Mouse (Mus musculus) cerebellum, adult 2 months (tissue): Measurements from ENCODE around the gene Gm11985. TPM values are rescaled to one million over a fixed set of nuclear protein-coding genes. Genes with fewer than 3 reads are reported as not detected.
A peak's percentile ranks its signal among the peaks of the same experiment; 100 is the strongest.

Source experiments
- DNase-seq, 2 experiments: peaks; one replicate each; pipeline ENCODE4 v3.0.0; 2021
- H3K27ac ChIP-seq: fragments of 200-500 bp; 2 replicates; pipeline ENCODE4 v1.5.1; 2012; ENCODE audit warnings: low read length, control low read depth, inconsistent platforms; ENCODE audit not compliant: insufficient read depth
- H3K27me3 ChIP-seq: fragments of 200-500 bp; 2 replicates; pipeline ENCODE4 v1.6.1; 2012; ENCODE audit warnings: inconsistent platforms, mild to moderate bottlenecking, low read length, moderate library complexity; ENCODE audit not compliant: control insufficient read depth, insufficient read depth
- H3K4me1 ChIP-seq: fragments of 200-500 bp; 2 replicates; pipeline ENCODE4 v1.6.1; 2011; ENCODE audit warnings: low read length; ENCODE audit not compliant: control insufficient read depth, insufficient read depth
- H3K4me3 ChIP-seq: fragments of 200-500 bp; replicated peaks from 2 replicates; pipeline ENCODE3; 2011; ENCODE audit warnings: mild to moderate bottlenecking, low read depth, low read length, control low read depth; ENCODE audit not compliant: insufficient read depth
- CTCF ChIP-seq: fragments of 200-500 bp; IDR thresholded peaks from 2 replicates; pipeline ENCODE4 v1.5.1; 2011; ENCODE audit warnings: low read depth, mild to moderate bottlenecking, control low read depth, low read length, moderate library complexity, borderline replicate concordance; ENCODE audit not compliant: insufficient read depth
- POLR2A ChIP-seq: fragments of 200-500 bp; IDR thresholded peaks from 2 replicates; pipeline ENCODE4 v1.6.1; 2011; ENCODE audit warnings: low read length, control low read depth, borderline replicate concordance; ENCODE audit not compliant: insufficient read depth
- WGBS: fragments of 180-500 bp; shearing (Covaris S2); methylation state at CpG from one replicate; pipeline ENCODE4 v1.1.7; 2018; 5-methylcytosine and 5-hydroxymethylcytosine counted together
- polyA plus RNA-seq: library from polyadenylated mRNA; depleted of rRNA; stranded (reverse); fragments of >200 nt; gene quantifications from 2 replicates; pipeline ENCODE4 v1.2.3, GENCODE M21; 2012

The Gm11985 gene
- polyA plus RNA-seq, 1 experiment, result not detected

GRCm38 (mm10) chr11:7147536-7147935 is 40.8 kb downstream of the Gm11985 start:
- WGBS, result 17% methylated on average over 8 of the region's 8 CpGs
- Histone ChIP-seq H3K4me1 (peaks cover 47% of the 10 kb centered on the region), H3K4me3 (no peak overlapping the region), H3K27ac (peak overlapping the region; percentile 17), H3K27me3 (no peaks in the 10 kb centered on the region)
- TF ChIP-seq POLR2A (no peak), CTCF (no peak)
- DNase-seq, result peak in 1 of 2 experiments; percentile 64

GRCm38 (mm10) chr11:7145221-7145620 is 43.1 kb downstream of the Gm11985 start:
- H3K27me3 ChIP-seq, result no peaks in the 10 kb centered on the region
- H3K4me1 ChIP-seq, result peaks cover 42% of the 10 kb centered on the region
- 51% methylated on average over 4 of the region's 4 CpGs for WGBS
- DNase-seq, result no peak
- TF ChIP-seq CTCF (no peak), POLR2A (no peak)
- H3K27ac ChIP-seq, result no peak overlapping the region
- H3K4me3 ChIP-seq, result no peak overlapping the region

GRCm38 (mm10) chr11:7144369-7144768 is 44.0 kb downstream of the Gm11985 start:
- 82% methylated on average over 11 of the region's 11 CpGs for WGBS
- no peak overlapping the region for H3K4me3 ChIP-seq
- TF ChIP-seq POLR2A (no peak), CTCF (peak; percentile 53; the same call in 1 of the 2 replicates)
- H3K27ac ChIP-seq, result no peak overlapping the region
- no peaks in the 10 kb centered on the region for H3K27me3 ChIP-seq
- H3K4me1 ChIP-seq, result peaks cover 36% of the 10 kb centered on the region
- peak; percentile 44 to 56 for DNase-seq

- Histone ChIP-seq H3K4me1 (peaks cover 32% of the 10 kb centered on the region), H3K4me3 (no peak overlapping the region), H3K27ac (peak overlapping the region; percentile 24; the same call in 1 of the 2 replicates), H3K27me3 (no peaks in the 10 kb centered on the region)
- TF ChIP-seq CTCF, result no peak
- TF ChIP-seq POLR2A, result no peak
- WGBS, result 25% methylated on average over 3 of the region's 3 CpGs
- peak in 1 of 2 experiments; percentile 52 for DNase-seq
Observed at GRCm38 (mm10) chr11:7142725-7143124, 45.6 kb downstream of the Gm11985 start.

DNA sequence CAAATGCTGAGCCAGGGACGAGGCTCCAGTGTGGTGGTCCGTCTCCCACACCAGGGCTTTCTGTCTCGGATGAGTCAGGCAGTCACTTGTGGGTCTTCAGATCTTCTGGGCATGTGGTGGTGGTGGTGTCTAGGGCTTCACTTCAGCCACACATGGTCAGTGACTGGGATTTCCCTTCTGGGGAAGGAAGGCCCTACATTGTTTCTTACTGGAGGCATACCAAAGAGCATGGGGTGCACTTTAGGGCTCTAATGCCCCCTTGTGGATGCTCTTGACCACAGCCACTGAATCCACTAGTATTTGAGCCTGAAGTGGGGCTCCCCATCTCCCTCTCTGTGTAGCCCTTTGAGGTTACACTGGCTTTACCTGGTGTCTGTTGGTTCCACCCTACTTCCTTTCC is 47.9 kb downstream of the Gm11985 start:
- Histone ChIP-seq H3K4me1 (peaks cover 41% of the 10 kb centered on the region), H3K27me3 (no peaks in the 10 kb centered on the region), H3K27ac (peak overlapping the region; percentile 31; the same call in 1 of the 2 replicates), H3K4me3 (no peak overlapping the region)
- WGBS, result 79% methylated on average over 3 of the region's 3 CpGs
- peak; percentile 65 to 67 for DNase-seq
- peak; percentile 69 for TF ChIP-seq CTCF
- no peak for TF ChIP-seq POLR2A

- Histone ChIP-seq H3K4me1 (peaks cover 58% of the 10 kb centered on the region), H3K4me3 (no peak overlapping the region), H3K27ac (no peak overlapping the region), H3K27me3 (no peaks in the 10 kb centered on the region)
- no peak for TF ChIP-seq POLR2A
- no peak for TF ChIP-seq CTCF
- no peak for DNase-seq
- WGBS, result 91% methylated on average over 8 of the region's 8 CpGs
Observed at GRCm38 (mm10) chr11:7138370-7138769, 50.0 kb downstream of the Gm11985 start.

GRCm38 (mm10) chr11:7136246-7136855 is 52.0 kb downstream of the Gm11985 start:
- Histone ChIP-seq H3K27me3 (no peaks in the 10 kb centered on the region), H3K27ac (peak overlapping the region; percentile 15; the same call in 1 of the 2 replicates), H3K4me1 (peaks cover 62% of the 10 kb centered on the region), H3K4me3 (no peak overlapping the region)
- no peak for DNase-seq
- TF ChIP-seq POLR2A (no peak), CTCF (no peak)
- 58% methylated on average over 5 of the region's 5 CpGs for WGBS

DNA sequence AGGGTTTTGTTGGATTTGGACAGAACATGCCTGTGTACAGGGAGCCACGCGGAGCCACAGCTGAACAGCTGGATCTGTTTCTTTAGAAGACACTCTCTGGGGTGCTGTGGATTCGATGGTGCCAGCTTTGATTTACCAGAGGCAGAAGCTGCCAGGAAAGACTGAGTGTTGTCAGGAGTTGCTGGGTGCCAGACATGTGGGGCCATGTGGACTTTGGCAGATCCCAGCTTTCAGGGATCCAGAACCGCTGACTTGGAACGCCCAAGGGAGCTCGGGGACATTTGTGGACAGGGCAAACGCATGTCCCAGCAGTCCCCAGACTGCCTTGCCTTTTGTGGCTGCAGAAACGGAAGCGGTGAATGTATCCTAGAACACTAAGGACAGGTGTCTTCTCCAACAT is 52.6 kb downstream of the Gm11985 start:
- H3K27ac ChIP-seq, result peak overlapping the region; percentile 7; the same call in 1 of the 2 replicates
- 8% methylated on average over 9 of the region's 9 CpGs for WGBS
- DNase-seq, result peak in 1 of 2 experiments; percentile 52
- no peak for TF ChIP-seq POLR2A
- no peak for TF ChIP-seq CTCF
- H3K4me3 ChIP-seq, result no peak overlapping the region
- no peaks in the 10 kb centered on the region for H3K27me3 ChIP-seq
- H3K4me1 ChIP-seq, result peaks cover 58% of the 10 kb centered on the region
